Mouse (Mus musculus) lung, adult 2 months (tissue): ENCODE data around the gene Gkap1.

Experiments used
- CTCF ChIP-seq: fragments of 200-500 bp; IDR thresholded peaks from 2 replicates; pipeline ENCODE4 v1.5.1; 2011; ENCODE audit warnings: mild to moderate bottlenecking, low read length, control low read depth; ENCODE audit not compliant: insufficient read depth
- POLR2A ChIP-seq: fragments of 200-500 bp; IDR thresholded peaks from 2 replicates; pipeline ENCODE4 v1.6.1; 2011; ENCODE audit warnings: low read depth, mild to moderate bottlenecking, control low read depth, low read length, borderline replicate concordance; ENCODE audit errors: extremely low read depth

DNA sequence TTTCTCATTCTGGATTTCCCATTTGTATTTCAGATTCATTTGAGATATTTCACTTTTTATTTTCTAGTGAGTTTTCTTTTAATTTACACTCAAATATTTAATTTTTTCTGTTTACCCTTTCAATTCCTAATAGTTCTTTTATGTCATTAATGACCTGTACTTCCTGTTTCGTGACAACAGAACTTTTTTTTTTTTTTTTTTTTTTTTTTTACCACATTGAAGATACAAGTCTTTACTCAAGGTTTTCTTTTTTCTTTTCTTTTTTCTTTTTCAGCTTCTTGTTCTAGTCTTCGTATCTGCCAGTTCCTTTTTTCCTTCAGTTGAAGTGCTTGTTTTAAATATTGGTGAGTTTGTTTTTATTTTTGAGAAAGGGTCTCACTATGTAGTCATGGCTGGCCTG, 29.7 kb upstream of the Gkap1 start:
- TF ChIP-seq POLR2A, result no peak
- TF ChIP-seq CTCF, result no peak
